Mouse (Mus musculus): ENCODE results near the gene Mapk14. TPM values are rescaled to one million over a fixed set of nuclear protein-coding genes. Genes with fewer than 3 reads are reported as not detected.

Gene Mapk14
- total and polyA plus RNA-seq, 3 experiments, result 61.5 to 93.2 TPM; not detected in 1

DNA sequence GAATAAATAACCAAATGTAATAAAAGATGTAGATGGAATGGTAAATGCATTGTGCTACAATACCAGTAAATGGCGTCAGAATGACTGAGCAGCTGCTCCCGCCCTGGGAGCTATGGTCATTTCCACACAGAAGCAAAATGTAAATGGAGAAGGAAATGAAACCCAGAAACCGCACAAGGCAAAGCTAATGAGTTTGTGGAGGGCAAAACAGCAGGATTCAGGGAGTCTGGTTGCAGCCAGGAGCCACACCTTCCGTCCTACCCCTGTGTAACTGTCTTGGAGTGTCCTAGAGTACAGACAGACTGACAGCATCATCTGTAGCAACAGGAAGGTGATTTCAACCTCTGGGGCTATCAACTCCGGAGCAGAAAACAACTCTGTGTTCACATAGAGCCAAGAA is 65.3 kb downstream of the Mapk14 start:
- H3K27ac ChIP-seq (ENCODE audit: control insufficient read depth, low read depth, low read length), result no peak overlapping the region
- H3K9ac ChIP-seq (ENCODE audit: control insufficient read depth, low read depth, low read length, poor library complexity, severe bottlenecking), result no peak overlapping the region
- H3K27me3 ChIP-seq (ENCODE audit: control insufficient read depth in 1 of 2, insufficient read depth in 2 of 2, low read length in 2 of 2), result no peaks in the 10 kb centered on the region
- no peaks in the 10 kb centered on the region for H3K36me3 ChIP-seq (ENCODE audit: control insufficient read depth in 1 of 2, insufficient read depth in 2 of 2, low read length in 2 of 2)
- no peak for TF ChIP-seq JUND (IDR thresholded peaks at IDR 0.05; ENCODE audit: low read depth, low read length)
- no peak for TF ChIP-seq MEF2A (IDR thresholded peaks at IDR 0.05; ENCODE audit: extremely low read depth, insufficient replicate concordance, low read depth, low read length, poor library complexity, severe bottlenecking)
- TF ChIP-seq ZMIZ1 (IDR thresholded peaks at IDR 0.05; ENCODE audit: low read depth, low read length), result no peak
- no peak for TF ChIP-seq TBP (IDR thresholded peaks at IDR 0.05; ENCODE audit: low read depth, low read length)
- no peak for TF ChIP-seq SIN3A (IDR thresholded peaks at IDR 0.05; ENCODE audit: low read length)
- TF ChIP-seq KAT2A (conservative IDR thresholded peaks at IDR 0.05; ENCODE audit: low read depth, low read length), result no peak
- TF ChIP-seq RCOR1 (IDR thresholded peaks at IDR 0.05; ENCODE audit: low read depth, low read length), result no peak
- TF ChIP-seq NRF1 (IDR thresholded peaks at IDR 0.05; ENCODE audit: insufficient read depth, low read depth, low read length, poor library complexity, severe bottlenecking), result no peak
- no peak for TF ChIP-seq MAFK (IDR thresholded peaks at IDR 0.05; ENCODE audit: borderline replicate concordance, low read depth, low read length)
- no peak for TF ChIP-seq EP300 (IDR thresholded peaks at IDR 0.05; ENCODE audit: low read depth in 1 of 2, low read length in 2 of 2)
- no peak for TF ChIP-seq BHLHE40 (IDR thresholded peaks at IDR 0.05; ENCODE audit: borderline replicate concordance, low read depth, low read length)
- TF ChIP-seq E2F4 (IDR thresholded peaks at IDR 0.05; ENCODE audit: borderline replicate concordance, low read depth, low read length), result no peak
- no peak for TF ChIP-seq GATA1 (IDR thresholded peaks at IDR 0.05; ENCODE audit: low read depth, low read length)
- no peak for TF ChIP-seq TAL1 (IDR thresholded peaks at IDR 0.05; ENCODE audit: low read length)
- TF ChIP-seq MYC (IDR thresholded peaks at IDR 0.05; ENCODE audit: low read depth, low read length), result no peak
- no peak for TF ChIP-seq ZKSCAN1 (IDR thresholded peaks at IDR 0.05; ENCODE audit: low read depth, low read length)
- TF ChIP-seq MXI1 (IDR thresholded peaks at IDR 0.05; ENCODE audit: low read depth, low read length), result no peak
- no peak for TF ChIP-seq UBTF (IDR thresholded peaks at IDR 0.05; ENCODE audit: borderline replicate concordance, insufficient read depth, low read depth, low read length)
- no peak for DNase-seq (ENCODE audit: low read depth, low spot score)
- H3K9me3 ChIP-seq (replicated peaks; ENCODE audit: insufficient read depth, low read length), result no peaks in the 10 kb centered on the region
- H3K79me2 ChIP-seq (ENCODE audit: control insufficient read depth, insufficient read depth, low read length, poor library complexity), result no peaks in the 10 kb centered on the region
- no peak overlapping the region for H3K4me3 ChIP-seq (ENCODE audit: control insufficient read depth in 1 of 2, insufficient read depth in 1 of 2, low read depth in 2 of 2, low read length in 2 of 2)
- H3K4me1 ChIP-seq (ENCODE audit: control insufficient read depth in 1 of 2, insufficient read depth in 2 of 2, low read length in 2 of 2), result no peaks in the 10 kb centered on the region

DNA sequence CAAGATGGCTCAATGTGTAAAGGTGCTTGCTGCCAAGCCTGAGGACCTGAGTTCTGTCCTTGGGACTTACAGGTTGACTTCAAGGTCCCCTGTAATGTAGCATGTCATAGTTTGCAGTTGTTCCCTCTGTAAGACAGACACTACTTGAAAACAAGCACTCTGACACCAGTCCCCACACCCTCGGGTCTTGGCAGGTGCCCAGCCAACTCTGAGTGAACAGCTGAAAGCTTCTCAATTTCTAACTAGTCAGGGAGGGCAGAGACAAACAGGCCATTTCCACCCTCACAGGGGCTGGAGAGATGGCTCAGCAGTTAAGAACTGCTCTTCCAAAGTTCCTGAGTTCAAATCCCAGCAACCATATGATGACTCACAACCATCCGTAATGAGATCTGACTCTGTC is 66.3 kb downstream of the Mapk14 start:
- H3K79me2 ChIP-seq (ENCODE audit: control insufficient read depth, insufficient read depth, low read length, poor library complexity), result no peaks in the 10 kb centered on the region
- DNase-seq (ENCODE audit: low read depth, low spot score), result peak; percentile 41
- no peak overlapping the region for H3K27ac ChIP-seq (ENCODE audit: control insufficient read depth, low read depth, low read length)
- H3K36me3 ChIP-seq (ENCODE audit: control insufficient read depth in 1 of 2, insufficient read depth in 2 of 2, low read length in 2 of 2), result no peaks in the 10 kb centered on the region
- H3K27me3 ChIP-seq (ENCODE audit: control insufficient read depth in 1 of 2, insufficient read depth in 2 of 2, low read length in 2 of 2), result no peaks in the 10 kb centered on the region
- H3K4me3 ChIP-seq (ENCODE audit: control insufficient read depth in 1 of 2, insufficient read depth in 1 of 2, low read depth in 2 of 2, low read length in 2 of 2), result no peak overlapping the region
- no peaks in the 10 kb centered on the region for H3K4me1 ChIP-seq (ENCODE audit: control insufficient read depth in 1 of 2, insufficient read depth in 2 of 2, low read length in 2 of 2)
- TF ChIP-seq E2F4 (IDR thresholded peaks at IDR 0.05; ENCODE audit: borderline replicate concordance, low read depth, low read length) (no peak), RCOR1 (IDR thresholded peaks at IDR 0.05; ENCODE audit: low read depth, low read length) (no peak), TAL1 (IDR thresholded peaks at IDR 0.05; ENCODE audit: low read length) (no peak), POLR2AphosphoS5 (IDR thresholded peaks at IDR 0.05; ENCODE audit: borderline replicate concordance, low read depth, low read length) (no peak), BHLHE40 (IDR thresholded peaks at IDR 0.05; ENCODE audit: borderline replicate concordance, low read depth, low read length) (no peak), MEF2A (IDR thresholded peaks at IDR 0.05; ENCODE audit: extremely low read depth, insufficient replicate concordance, low read depth, low read length, poor library complexity, severe bottlenecking) (no peak), MXI1 (IDR thresholded peaks at IDR 0.05; ENCODE audit: low read depth, low read length) (no peak), ZMIZ1 (IDR thresholded peaks at IDR 0.05; ENCODE audit: low read depth, low read length) (no peak), CTCF (IDR thresholded peaks at IDR 0.05 in 2 of 3, conservative IDR thresholded peaks at IDR 0.05 in 1 of 3; ENCODE audit: control insufficient read depth in 1 of 3, insufficient read depth in 1 of 3, low read depth in 2 of 3, low read length in 3 of 3, poor library complexity in 1 of 3, severe bottlenecking in 1 of 3) (no peak), POLR2A (IDR thresholded peaks at IDR 0.05; ENCODE audit: control insufficient read depth in 1 of 2, insufficient read depth in 1 of 2, low read depth in 1 of 2, low read length in 2 of 2, poor library complexity in 1 of 2) (no peak), MAFK (IDR thresholded peaks at IDR 0.05; ENCODE audit: borderline replicate concordance, low read depth, low read length) (no peak), ETS1 (IDR thresholded peaks at IDR 0.05; ENCODE audit: low read depth, low read length) (no peak), KAT2A (conservative IDR thresholded peaks at IDR 0.05; ENCODE audit: low read depth, low read length) (no peak), ZKSCAN1 (IDR thresholded peaks at IDR 0.05; ENCODE audit: low read depth, low read length) (no peak), TBP (IDR thresholded peaks at IDR 0.05; ENCODE audit: low read depth, low read length) (no peak), TCF12 (IDR thresholded peaks at IDR 0.05; ENCODE audit: low read depth, low read length) (no peak), ZC3H11A (IDR thresholded peaks at IDR 0.05; ENCODE audit: low read depth, low read length) (no peak), MYC (IDR thresholded peaks at IDR 0.05; ENCODE audit: low read depth, low read length) (no peak), CHD2 (IDR thresholded peaks at IDR 0.05; ENCODE audit: low read length) (no peak), ZNF384 (IDR thresholded peaks at IDR 0.05; ENCODE audit: low read depth, low read length) (no peak)
- H3K9ac ChIP-seq (ENCODE audit: control insufficient read depth, low read depth, low read length, poor library complexity, severe bottlenecking), result no peak overlapping the region
- no peaks in the 10 kb centered on the region for H3K9me3 ChIP-seq (replicated peaks; ENCODE audit: insufficient read depth, low read length)
